Mouse (Mus musculus): ENCODE data around the gene Hes5.

The Hes5 gene

DNA sequence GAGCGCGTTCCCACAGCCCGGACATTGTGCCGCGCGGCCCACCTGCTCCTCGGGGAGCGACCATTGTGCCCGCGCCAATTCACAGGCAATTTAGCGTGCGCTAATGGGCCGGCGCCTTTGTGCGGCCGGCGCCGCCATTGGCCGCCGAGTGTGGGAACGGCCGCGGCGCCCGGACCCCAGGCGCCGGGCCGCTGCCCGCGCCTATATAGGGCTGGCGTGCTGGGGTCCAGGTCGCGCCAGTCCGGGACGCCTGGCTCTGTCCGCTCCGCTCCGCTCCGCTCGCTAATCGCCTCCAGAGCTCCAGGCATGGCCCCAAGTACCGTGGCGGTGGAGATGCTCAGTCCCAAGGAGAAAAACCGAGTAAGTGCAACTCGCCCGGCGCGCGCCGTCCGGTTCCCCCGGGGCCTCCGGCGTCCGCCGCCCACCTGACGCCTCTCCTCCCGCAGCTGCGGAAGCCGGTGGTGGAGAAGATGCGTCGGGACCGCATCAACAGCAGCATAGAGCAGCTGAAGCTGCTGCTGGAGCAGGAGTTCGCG, at the start of gene Hes5:
TSS of gene Hes5 (plus strand) at position 234 of the 536 bp plus-strand sequence.
- DNase-seq (ENCODE audit: low spot score), result no peak

DNA sequence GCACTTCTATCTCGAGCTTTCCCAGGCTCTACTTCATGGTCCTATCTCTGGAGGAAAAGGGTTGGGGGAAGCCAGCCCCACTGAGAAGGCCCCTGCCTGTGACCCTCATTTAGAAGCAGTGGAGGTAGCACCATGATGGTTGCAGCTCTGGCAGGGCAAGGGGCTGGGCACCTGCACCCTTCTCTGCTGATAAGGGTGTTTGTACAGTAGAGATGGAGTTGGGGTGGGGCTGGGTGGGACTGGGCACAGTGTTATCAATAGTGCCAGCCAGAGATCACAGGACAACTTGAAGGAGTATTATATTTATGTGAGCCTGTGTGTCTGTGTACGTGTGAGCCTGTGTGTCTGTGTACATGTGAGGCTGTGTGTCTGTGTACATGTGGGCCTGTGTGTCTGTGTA, 49.1 kb upstream of the Hes5 start:
- DNase-seq (ENCODE audit: low spot score), result no peak

DNA sequence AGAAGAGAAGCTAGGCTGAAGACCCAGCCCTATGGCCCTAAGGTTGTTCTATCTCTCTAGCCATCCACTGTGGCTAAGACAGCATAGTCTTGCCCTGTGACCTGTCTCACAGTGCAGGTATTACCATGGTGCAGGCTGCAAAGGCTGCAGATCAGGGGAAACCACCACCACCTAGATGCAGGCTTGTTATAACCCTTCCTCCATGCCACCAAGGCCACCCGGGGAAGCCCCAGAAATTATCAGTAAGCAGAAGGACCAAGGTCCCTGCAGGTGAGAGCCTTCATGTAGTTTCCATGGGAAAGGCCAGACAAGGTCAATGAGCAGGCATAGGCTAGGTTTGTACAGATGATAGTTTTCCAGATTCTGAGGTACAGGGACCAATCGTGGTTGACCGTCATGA, 46.9 kb upstream of the Hes5 start:
- no peak for DNase-seq (ENCODE audit: low spot score)

DNA sequence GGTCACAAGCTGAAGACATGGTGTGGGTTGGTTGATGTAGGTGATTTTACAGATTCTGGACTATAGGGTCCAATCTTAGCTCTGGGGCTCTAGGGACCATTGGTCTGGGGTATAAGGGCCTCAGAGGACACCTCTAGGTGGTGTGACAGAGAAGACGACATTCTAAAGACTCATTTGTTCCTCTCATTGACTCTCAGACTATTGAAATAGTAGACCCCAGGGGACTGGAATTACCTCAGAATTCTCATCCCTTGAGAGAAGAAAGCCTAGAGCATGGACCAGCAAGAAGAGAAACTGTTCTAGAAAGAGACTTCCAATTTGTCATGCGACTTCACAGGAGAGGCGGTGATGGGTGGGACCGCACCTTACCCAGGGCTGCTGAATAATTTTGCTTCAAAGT, 46.5 kb upstream of the Hes5 start:
- no peak for DNase-seq (ENCODE audit: low spot score)

DNA sequence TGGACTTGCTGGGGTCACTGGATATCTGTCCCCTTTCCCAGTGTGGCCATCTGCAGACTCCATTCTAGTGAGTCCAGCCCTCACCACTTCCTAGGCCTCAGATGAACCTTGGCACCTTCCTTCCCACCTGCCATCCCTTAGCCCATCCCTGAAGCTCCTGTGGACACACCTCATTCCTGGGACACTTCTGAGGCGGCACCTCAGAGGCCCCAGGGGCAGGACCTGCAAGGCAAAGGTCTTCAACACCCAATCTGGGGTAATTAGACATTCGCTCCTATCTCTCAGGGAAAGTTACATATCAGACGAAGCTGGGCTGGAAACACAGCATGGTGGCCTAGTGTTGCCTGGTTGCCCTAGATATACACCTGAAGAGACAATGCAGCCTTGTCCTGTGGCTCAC, 46.0 kb upstream of the Hes5 start:
- DNase-seq (ENCODE audit: low spot score), result no peak

DNA sequence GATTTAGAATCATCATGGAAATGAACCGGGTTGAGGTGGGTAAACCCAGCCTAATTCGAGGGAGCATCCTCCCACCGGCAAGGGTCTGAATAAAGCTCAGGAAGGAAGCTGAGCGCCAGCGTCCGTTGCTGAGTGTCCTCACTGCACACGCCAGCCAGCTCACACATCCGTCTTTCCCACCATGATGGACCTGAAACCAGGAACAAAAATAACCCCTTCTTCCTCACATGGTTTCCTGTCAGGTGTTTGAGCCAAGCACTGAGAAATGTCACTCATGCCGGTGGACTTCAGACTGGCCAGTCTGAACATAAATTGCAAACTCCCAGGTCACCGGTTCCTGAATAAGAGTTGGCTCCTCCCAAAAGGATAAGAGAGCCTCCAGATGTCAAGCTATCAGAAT, 45.4 kb upstream of the Hes5 start:
- DNase-seq (ENCODE audit: low spot score), result no peak

DNA sequence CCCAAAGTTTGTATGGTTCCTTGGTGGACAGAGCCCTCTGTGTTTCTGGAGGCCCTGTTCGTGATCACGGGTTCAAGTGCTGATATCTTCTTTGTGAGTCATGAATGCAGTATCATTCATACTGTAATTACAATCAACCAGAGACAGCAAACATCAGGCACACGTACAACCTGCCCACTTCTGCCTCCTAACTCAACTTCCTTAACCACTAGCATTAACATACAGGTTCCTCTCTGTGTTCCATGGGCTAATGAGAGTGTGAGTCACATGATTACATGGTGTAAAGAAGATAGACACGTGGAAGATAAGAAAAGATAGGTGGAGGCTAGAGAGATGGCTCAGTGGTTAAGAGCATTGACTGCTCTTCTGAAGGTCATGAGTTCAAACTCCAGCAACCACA, 44.1 kb upstream of the Hes5 start:
- DNase-seq (ENCODE audit: low spot score), result no peak

DNA sequence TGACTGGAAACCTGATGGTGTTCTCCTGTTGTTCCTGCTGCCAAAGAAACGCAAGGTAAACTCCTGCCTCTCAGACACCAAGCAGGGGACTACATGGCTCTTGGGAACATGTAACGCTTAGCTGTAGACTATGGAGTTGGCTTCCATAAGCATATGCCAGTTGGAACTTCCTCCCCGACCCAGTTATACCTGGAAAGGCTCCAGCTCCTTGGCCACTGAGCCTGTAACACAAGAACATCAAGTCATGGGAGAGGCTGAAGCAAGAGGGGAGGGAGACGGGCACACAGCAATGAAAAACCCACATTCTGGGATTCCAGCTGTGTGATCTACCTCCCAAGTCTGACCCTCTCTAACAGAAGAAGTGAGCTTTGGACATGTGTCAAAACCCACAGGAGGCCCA, 38.4 kb upstream of the Hes5 start:
- no peak for DNase-seq (ENCODE audit: low spot score)

DNA sequence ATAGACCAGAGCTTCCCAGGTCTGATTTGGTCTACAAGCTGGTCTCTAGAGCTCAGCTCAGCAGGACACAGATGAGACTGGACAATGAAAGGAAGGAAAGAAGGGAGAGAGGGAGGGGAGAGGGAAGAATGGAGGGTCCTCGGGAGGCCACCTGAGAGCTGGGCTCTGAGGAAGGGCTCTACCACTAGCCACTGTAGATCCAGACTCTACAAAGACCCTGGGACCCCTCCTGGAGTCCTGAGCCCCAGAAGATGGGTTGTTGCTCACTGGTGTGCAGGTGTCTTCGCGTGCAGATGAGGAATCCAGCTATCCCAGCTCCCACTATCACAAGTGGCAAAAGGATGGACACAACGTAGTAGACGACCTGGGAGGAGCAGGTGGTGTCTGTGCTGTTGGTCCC, 37.8 kb upstream of the Hes5 start:
- no peak for DNase-seq (ENCODE audit: low spot score)

DNA sequence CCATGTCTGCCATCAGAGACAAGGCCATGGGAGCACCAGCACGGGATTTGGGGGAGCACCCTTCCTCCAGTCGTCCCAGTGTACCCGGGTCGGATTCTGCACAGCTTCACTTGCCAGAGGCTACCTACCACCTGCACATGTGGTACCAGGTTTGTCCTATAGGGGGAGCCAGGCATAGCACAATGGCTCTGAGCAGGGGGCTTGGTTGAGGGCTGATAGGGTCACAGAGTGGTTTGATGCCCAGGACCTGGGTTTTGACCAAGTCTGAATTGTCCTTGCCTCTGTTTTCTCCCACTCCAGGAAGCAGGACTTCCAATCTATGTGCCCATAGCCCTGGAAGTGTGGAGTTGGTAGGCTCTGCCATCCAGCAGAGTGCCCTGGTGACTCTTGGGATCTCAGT, 35.3 kb upstream of the Hes5 start:
- no peak for DNase-seq (ENCODE audit: low spot score)

DNA sequence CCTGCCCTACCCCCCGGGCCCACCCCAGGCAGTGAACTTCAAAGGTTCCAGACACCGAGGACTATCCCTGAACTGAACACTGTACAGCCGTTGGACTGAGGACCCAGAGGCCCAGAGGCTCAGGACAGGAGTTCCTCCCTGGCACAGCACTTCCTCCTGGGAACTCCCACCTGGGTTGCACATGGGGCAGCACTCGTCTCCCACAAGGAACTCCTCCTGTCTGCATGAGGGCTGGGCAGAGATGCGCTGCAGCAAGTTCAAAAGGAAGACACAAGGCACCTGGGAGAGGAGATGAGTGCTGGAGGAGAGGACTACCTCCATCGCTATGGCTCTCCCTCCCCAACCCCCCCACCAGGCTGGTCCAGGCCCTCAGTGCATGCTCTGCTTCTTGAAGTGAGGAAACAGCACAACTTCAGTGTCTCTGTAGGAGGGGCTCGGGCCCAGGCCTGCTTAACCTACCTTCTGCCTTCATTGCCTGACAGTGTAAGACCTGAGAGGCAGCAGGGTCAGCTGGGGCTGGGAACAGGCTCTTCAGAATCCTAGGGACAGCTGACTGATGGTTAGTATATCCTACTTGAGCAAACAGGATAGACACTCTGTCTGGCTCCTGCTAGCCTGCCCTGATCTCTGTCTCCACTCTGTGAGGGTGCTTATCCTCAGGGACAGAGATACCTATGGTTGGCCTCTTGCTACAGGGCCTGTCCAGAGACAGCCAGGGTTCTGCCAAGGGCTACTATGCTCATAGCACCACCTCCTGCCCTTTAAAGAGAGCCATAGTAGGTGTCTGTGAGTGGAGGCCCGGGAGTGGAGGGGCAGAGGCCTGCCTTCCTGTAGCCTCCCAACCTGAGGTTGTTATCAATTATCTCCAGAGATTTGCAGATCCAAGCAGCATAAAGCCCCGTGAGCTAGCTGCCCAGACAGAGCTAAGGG, 33.5 kb upstream of the Hes5 start:
- DNase-seq (ENCODE audit: low spot score), result no peak

DNA sequence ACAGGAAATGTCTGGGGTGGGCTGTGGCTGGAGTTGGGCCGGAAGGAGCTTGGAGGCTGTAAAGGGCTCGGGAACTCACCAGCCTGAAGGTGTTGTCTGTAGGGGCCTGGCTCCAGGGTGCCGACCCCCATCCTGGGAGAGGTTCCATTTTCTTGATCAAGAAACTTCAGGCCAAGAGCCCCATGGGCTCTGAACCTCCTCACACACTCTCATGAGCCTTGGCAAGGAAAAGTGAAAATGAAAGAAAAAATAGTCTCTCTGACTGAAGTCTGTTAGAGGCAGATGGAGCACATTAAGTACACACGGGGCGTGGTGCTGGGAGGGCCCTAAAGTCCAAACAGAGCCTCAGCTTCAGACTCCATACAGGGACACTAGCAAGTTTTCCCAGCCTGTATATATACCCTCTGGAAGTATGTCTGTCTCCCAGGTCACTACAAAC, 32.8 kb upstream of the Hes5 start:
- DNase-seq (ENCODE audit: low spot score), result no peak

DNA sequence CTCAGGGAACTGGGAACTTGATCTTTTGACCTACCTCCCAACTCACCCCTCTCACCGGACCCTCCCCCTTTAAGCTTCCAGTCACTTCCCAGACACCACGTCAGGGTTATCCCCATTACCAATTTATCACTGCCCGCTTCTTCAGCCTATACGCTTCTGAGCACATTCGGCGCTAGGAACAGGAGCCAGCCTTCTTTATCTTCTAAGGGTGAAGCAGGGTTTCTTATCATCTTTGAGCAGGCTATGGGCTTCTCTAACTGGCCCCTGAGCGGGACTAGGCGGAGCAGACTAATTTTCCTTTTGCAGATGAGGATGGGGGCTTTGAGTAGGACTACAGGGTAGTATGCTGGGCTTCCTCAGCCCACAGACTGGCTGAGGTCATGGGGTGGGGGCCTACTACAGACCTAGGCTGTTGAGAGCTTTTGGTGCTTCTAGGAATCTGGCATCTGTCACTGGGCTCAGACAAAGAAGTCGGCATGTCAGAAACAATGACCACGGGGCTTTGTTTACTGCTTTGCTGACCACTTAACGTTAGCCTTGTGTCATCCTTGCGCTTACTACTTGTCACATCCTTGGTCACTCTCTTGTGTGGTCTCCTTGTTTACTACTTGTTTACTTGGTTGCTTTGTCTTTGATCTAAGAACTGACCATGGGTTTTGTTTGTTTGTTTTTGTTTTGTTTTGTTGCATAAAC, 32.2 kb upstream of the Hes5 start, which contains the start of gene Tnfrsf14:
TSS of gene Tnfrsf14 (minus strand) at position 169 of the 693 bp plus-strand sequence.
- no peak for DNase-seq (ENCODE audit: low spot score)

DNA sequence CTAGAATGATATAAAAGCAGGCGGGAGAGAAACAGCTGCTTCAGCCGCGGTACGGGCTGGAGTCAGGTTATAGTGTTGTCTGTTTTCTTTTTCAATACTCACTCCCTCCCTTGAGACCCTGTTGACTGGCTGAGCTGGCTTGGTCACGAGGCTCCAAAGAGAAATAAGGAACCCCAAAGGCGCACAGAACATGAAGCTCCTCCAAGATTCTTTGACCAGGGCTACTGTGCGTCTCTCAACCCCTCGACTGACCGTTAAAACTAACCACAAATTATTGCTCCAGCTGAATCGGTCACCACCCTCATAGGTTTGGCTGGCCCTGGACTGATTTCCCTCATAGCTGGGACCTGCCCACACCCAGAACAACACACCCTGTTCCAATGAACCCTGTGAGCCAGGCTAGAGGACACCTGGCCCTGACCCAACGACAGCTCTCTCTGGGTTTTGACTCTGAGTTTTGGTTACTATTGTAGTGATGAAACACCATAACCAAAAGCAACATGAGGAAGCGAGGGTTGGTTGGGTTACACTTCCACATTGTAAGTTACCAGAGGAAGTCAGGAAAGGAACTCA, 31.5 kb upstream of the Hes5 start:
- no peak for DNase-seq (ENCODE audit: low spot score)

DNA sequence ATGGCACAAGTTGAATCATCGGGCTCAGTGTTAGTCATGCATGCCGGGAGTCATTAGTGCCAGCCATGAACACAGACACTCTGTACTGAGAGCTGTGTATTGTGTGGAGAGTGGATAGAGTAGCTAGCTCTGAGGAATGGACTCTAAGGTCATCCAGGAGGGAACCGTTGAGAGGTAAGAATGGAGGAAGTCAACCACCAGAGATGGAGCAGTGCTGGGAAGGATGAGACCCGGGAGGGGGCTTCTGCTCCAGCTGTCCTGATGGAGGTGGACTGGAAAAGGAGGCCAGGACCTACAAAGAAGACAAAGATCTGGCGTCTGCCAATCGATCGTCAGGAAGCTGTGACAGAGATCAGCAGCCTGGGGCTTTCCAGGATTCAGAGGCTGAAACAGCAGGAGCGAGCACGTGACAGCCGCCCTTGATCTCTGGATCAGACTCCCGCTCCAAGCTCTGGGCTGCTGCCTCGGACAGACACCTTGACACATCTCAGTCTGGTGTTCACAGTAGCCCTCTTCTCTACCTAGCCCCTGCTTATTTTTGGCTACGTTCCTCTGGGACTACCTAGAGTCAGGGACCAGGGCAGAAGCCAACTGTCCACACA, 27.3 kb upstream of the Hes5 start:
- no peak for DNase-seq (ENCODE audit: low spot score)

DNA sequence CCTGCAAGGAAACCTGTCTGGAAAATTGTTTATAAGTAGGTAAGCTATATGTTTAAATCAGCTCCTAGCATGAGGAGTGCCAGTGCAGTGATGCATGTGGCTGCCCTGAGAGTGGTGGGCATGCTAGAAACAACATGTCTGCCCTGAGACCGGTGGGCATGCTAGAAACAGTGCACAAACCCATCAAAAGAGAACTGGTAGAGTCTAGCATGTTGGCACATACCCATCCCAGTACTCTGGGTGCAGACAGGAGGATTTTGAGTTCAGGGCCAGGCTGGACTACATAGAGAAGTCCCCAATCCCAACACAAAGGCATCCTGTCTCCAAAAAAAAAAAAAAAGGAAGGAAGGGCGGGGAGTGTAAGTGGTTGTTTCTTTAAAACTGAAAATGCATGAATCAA, 25.9 kb upstream of the Hes5 start:
- no peak for DNase-seq (ENCODE audit: low spot score)

DNA sequence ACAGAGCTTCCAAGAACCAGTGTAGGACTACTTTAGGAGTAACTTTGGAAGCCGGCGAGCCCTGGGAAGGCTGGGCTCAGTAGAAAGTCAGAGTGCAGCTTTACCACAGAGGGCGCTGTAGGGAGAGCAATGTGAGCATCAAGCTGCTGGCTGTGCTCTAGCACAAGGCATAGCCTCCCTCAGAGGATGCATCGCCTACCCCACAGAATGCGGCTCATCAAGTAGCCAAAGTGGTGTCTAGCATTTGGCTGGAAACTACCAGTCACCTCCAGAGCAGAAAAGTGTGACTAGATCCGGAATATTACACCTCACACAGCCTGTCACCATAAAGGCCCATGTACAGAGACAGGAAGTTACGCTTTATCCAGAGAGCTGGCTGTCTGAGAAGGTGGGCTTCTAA, 24.9 kb upstream of the Hes5 start:
- DNase-seq (ENCODE audit: low spot score), result no peak

DNA sequence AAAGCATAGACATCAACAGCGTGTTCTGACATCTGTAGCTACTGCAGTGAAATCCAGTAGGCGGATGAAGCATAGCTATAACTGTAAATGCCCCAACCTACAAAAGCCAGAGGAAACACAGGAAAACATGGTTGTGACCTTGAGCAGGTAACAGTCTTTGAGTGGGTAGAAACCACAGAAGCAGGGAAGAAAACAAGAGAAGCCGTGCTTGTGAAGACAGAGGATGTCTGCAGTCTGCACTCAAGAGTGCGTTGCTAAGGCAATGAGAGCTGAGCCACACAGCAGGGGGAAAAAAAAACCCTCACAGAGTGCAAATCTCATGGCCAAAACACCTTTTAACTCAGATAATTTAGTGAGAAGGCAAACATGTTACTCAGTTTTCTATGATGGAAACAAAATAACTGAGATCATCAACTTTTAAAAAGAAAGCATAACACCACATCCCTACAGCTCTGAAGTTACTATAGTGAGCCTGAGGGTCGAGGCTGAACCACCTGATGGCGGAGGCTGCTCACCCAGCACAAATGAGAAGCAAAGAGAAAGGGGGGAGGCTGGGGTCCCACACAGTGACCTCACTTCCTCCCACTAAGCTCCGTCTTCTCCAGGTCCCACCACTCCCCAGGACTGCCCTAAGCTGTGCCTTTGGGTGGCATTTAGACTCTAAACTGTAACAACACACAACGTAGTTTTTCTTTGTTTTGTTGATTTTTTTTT, 24.0 kb upstream of the Hes5 start:
- no peak for DNase-seq (ENCODE audit: low spot score)

DNA sequence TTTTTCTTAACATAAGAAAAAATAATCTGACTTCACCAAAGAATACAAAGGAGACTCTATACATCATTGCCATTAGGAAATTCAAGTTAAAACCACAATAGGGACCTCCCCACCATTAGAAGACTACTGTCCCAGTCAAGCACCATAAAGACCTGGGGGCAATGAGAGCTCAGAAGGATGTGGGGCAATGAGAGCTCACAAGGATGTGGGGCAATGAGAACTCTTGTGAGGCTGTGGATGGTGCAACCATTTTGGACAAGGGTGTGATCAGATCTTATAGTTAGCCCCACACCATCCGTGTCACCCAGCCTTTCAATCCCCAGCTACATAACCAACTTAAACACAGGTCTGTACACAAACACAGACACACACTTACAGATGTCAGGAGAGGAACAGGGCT, 23.0 kb upstream of the Hes5 start:
- DNase-seq (ENCODE audit: low spot score), result no peak

DNA sequence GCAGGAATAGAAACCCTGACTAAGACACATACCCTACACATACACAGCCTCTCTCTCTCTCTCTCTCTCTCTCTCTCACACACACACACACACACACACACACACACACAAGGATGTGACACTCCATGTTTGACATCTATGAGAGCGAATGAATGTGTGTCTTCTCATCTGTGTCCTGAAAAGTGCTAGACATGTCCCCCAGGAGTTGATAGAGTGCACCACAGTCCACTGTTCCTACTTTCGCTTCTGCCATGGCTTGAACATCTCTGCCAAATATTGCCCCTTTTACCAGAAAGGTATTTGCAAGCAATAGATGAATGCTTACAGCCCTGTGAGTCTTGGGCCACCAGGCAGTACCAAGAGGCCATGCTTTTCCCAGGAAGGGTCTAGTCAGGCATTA, 20.6 kb upstream of the Hes5 start:
- no peak for DNase-seq (ENCODE audit: low spot score)

DNA sequence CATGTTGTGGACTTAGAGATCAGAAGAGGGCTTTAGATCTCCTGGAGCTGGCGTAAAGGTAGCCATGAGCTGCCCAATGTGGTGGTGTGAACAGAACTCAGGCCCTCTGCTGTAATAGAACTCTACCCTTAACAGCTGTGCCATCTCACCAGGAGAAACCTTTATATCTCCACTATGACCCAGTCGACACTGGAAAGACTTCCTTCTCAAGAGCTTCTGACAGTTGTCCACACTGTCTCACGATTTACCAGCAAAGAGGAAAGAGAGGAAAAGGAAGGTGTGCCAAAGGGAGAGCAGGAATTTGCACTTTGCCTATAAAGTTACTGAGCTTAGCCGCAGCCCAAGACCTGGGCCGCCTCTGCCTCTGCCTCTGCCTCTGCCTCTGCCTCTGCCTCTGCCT, 18.9 kb upstream of the Hes5 start:
- DNase-seq (ENCODE audit: low spot score), result no peak

All from ovary, postnatal 36 days (tissue).